In genomic region chr5:74336780-74337179, GRCm38 (mm10) we compare ENCODE assay signal across 8 mouse cellular contexts.
DNase-seq lines count a peak whose midpoint lies in the region; ATAC-seq and TF ChIP-seq lines count a peak whose summit lies in the region.

No protein-coding gene starts in this region.

- no peaks in the 10 kb centered on the region for H3K9me3 ChIP-seq in embryonic facial prominence, embryonic 14.5 days (ENCODE audit: control insufficient read depth, low read length)
- no peaks in the 10 kb centered on the region for H3K9me3 ChIP-seq in embryonic facial prominence, embryonic 10.5 days
- H3K9me3 ChIP-seq in lung, embryonic 14.5 days (ENCODE audit: low read depth, low read length): no peaks in the 10 kb centered on the region
- no peaks in the 10 kb centered on the region for H3K9me3 ChIP-seq in midbrain, embryonic 13.5 days

- no peak overlapping the region for H3K9ac ChIP-seq in embryonic facial prominence, embryonic 14.5 days (ENCODE audit: low read depth, low read length)
- no peak overlapping the region for H3K9ac ChIP-seq in lung, embryonic 14.5 days
- no peak overlapping the region for H3K9ac ChIP-seq in midbrain, embryonic 13.5 days (replicated peaks)

- H3K27me3 ChIP-seq in embryonic facial prominence, embryonic 14.5 days (replicated peaks; ENCODE audit: control insufficient read depth, insufficient read depth, low read length): no peaks in the 10 kb centered on the region
- no peaks in the 10 kb centered on the region for H3K27me3 ChIP-seq in embryonic facial prominence, embryonic 10.5 days (replicated peaks; ENCODE audit: low read depth, poor library complexity, severe bottlenecking)
- H3K27me3 ChIP-seq in lung, embryonic 14.5 days (ENCODE audit: insufficient read depth, low read length): no peaks in the 10 kb centered on the region
- H3K27me3 ChIP-seq in midbrain, embryonic 13.5 days: no peaks in the 10 kb centered on the region

- peak; percentile 57; the same call in 1 of the 2 replicates for ATAC-seq in embryonic facial prominence, embryonic 14.5 days (ENCODE audit: low read depth)
- ATAC-seq in lung, embryonic 14.5 days (ENCODE audit: insufficient read depth): no peak
- peak; percentile 58; the same call in 1 of the 2 replicates for ATAC-seq in midbrain, embryonic 13.5 days

- WGBS in embryonic facial prominence, embryonic 14.5 days: 57% methylated on average over 12 of the region's 12 CpGs
- WGBS in embryonic facial prominence, embryonic 10.5 days: 89% methylated on average over 12 of the region's 12 CpGs
- 57% methylated on average over 12 of the region's 12 CpGs for WGBS in lung, embryonic 14.5 days
- 71% methylated on average over 12 of the region's 12 CpGs for WGBS in midbrain, embryonic 13.5 days

- H3K4me1 ChIP-seq in embryonic facial prominence, embryonic 14.5 days (ENCODE audit: control insufficient read depth, insufficient read depth, low read length): peaks cover 32% of the 10 kb centered on the region
- H3K4me1 ChIP-seq in embryonic facial prominence, embryonic 10.5 days: peaks cover 10% of the 10 kb centered on the region; the same call in 1 of the 2 replicates
- no peaks in the 10 kb centered on the region for H3K4me1 ChIP-seq in lung, embryonic 14.5 days (ENCODE audit: insufficient read depth)
- H3K4me1 ChIP-seq in midbrain, embryonic 13.5 days (replicated peaks): 0 out of 2 replicates have a peak, but pooled peaks cover 8% of the 10 kb centered on the region

- TF ChIP-seq CTCF in lung, embryonic 14.5 days (IDR thresholded peaks at IDR 0.05; ENCODE audit: low read depth): no peak

- H3K36me3 ChIP-seq in embryonic facial prominence, embryonic 14.5 days (ENCODE audit: control insufficient read depth, insufficient read depth, low read length): no peaks in the 10 kb centered on the region
- no peaks in the 10 kb centered on the region for H3K36me3 ChIP-seq in embryonic facial prominence, embryonic 10.5 days (replicated peaks)
- H3K36me3 ChIP-seq in lung, embryonic 14.5 days (ENCODE audit: insufficient read depth): no peaks in the 10 kb centered on the region
- H3K36me3 ChIP-seq in midbrain, embryonic 13.5 days: no peaks in the 10 kb centered on the region

- H3K4me3 ChIP-seq in embryonic facial prominence, embryonic 14.5 days (ENCODE audit: low read depth, low read length): no peak overlapping the region
- no peak overlapping the region for H3K4me3 ChIP-seq in embryonic facial prominence, embryonic 10.5 days
- H3K4me3 ChIP-seq in lung, embryonic 14.5 days (ENCODE audit: low read depth, low read length): no peak overlapping the region
- no peak overlapping the region for H3K4me3 ChIP-seq in midbrain, embryonic 13.5 days (replicated peaks)

- H3K27ac ChIP-seq in embryonic facial prominence, embryonic 14.5 days (replicated peaks; ENCODE audit: low read depth, low read length): 0 out of 2 replicates have a peak overlapping the region, but pooled peaks have one; percentile 8
- no peak overlapping the region for H3K27ac ChIP-seq in embryonic facial prominence, embryonic 10.5 days (replicated peaks)
- H3K27ac ChIP-seq in lung, embryonic 14.5 days (ENCODE audit: low read depth): no peak overlapping the region
- no peak overlapping the region for H3K27ac ChIP-seq in midbrain, embryonic 13.5 days

- no peak overlapping the region for H3K4me2 ChIP-seq in embryonic facial prominence, embryonic 14.5 days (ENCODE audit: low read depth, low read length)
- H3K4me2 ChIP-seq in lung, embryonic 14.5 days: no peak overlapping the region
- no peak overlapping the region for H3K4me2 ChIP-seq in midbrain, embryonic 13.5 days (replicated peaks)

- peak; percentile 62 for DNase-seq in embryonic facial prominence, embryonic 14.5 days (ENCODE audit: low spot score)
- no peak for DNase-seq in embryonic facial prominence, embryonic 10.5 days (ENCODE audit: low spot score)
- peak; percentile 45 for DNase-seq in lung, embryonic 14.5 days
- DNase-seq in lung, adult 18-20 months: no peak
- peak; percentile 92 to 93 for DNase-seq in cerebellum, postnatal 10 days
- DNase-seq in ovary, postnatal 14 days (ENCODE audit: low spot score): no peak
- no peak for DNase-seq in spleen, postnatal 4 days (ENCODE audit: low spot score in 2 of 2)

Comparison
In these comparisons a context has a peak if more than half of its experiments do, and no peak if none do; other contexts are left out.
1. DNase-seq: peak in embryonic facial prominence, embryonic 14.5 days (single experiment), lung, embryonic 14.5 days (single experiment) and cerebellum, postnatal 10 days (2 of 2); none in embryonic facial prominence, embryonic 10.5 days (single experiment), lung, adult 18-20 months (0 of 2), ovary, postnatal 14 days (single experiment) and spleen, postnatal 4 days (0 of 2).